Mouse (Mus musculus) neural tube, embryonic 11.5 days (tissue): ENCODE data around the gene Zcchc12. TPM values are rescaled to one million over a fixed set of nuclear protein-coding genes. Genes with fewer than 3 reads are reported as not detected.
A peak's percentile ranks its signal among the peaks of the same experiment; 100 is the strongest.

ENCODE experiments used
- ATAC-seq: fragments of 200-750 bp; cut with Nextera tagmentation; 2 replicates; pipeline ENCODE4 v1.8.0; 2017; ENCODE audit warnings: moderate number of reproducible peaks, mild to moderate bottlenecking, moderate TSS enrichment, moderate library complexity; ENCODE audit not compliant: insufficient read depth, low FRiP score, low TSS enrichment
- DNase-seq: peaks from one replicate; pipeline ENCODE4 v3.0.0-alpha.2; 2015; ENCODE audit warnings: low spot score
- H3K27ac ChIP-seq: fragments of 300-500 bp; sonication (generic); 2 replicates; pipeline ENCODE4 v1.5.1; 2014; ENCODE audit warnings: low read depth, mild to moderate bottlenecking, low read length
- H3K27me3 ChIP-seq: fragments of 300-500 bp; sonication (generic); 2 replicates; pipeline ENCODE4 v1.6.1; 2014; ENCODE audit warnings: mild to moderate bottlenecking, low read length, mixed read lengths; ENCODE audit not compliant: control insufficient read depth, insufficient read depth
- H3K36me3 ChIP-seq: fragments of 300-500 bp; sonication (generic); 2 replicates; pipeline ENCODE4 v1.6.1; 2014; ENCODE audit warnings: mild to moderate bottlenecking, low read length, moderate library complexity, mixed read lengths; ENCODE audit not compliant: control insufficient read depth, insufficient read depth
- H3K4me1 ChIP-seq: fragments of 300-500 bp; sonication (generic); 2 replicates; pipeline ENCODE4 v1.6.1; 2014; ENCODE audit warnings: low read length, mixed read lengths; ENCODE audit not compliant: control insufficient read depth, insufficient read depth
- H3K4me2 ChIP-seq: fragments of 300-500 bp; sonication (generic); 2 replicates; pipeline ENCODE4 v1.6.1; 2014; ENCODE audit warnings: low read depth, mild to moderate bottlenecking, moderate library complexity
- H3K4me3 ChIP-seq: fragments of 300-500 bp; sonication (generic); 2 replicates; pipeline ENCODE4 v1.5.1; 2014; ENCODE audit warnings: low read depth, low read length
- H3K9ac ChIP-seq: fragments of 300-500 bp; sonication (generic); 2 replicates; pipeline ENCODE4 v1.6.1; 2014; ENCODE audit warnings: mild to moderate bottlenecking, low read length
- H3K9me3 ChIP-seq: fragments of 300-500 bp; sonication (generic); 2 replicates; pipeline ENCODE4 v1.6.1; 2016; ENCODE audit warnings: low read length; ENCODE audit not compliant: control insufficient read depth
- WGBS: fragments of 180-500 bp; shearing (Covaris S2); extraction: QIAGEN DNeasy Blood & Tissue Kit; methylation state at CpG from one replicate; pipeline ENCODE4 v1.1.7; 2014; 5-methylcytosine and 5-hydroxymethylcytosine counted together
- polyA plus RNA-seq: library from polyadenylated mRNA; unstranded; fragments of >200 nt; fragmentation: Nextera tagmentation; extraction: Ambion mirVana; gene quantifications from 2 replicates; pipeline ENCODE4 v1.2.1, GENCODE M21; 2014

Zcchc12 gene
- 12.0 and 13.6 TPM in 2 replicates for polyA plus RNA-seq

DNA sequence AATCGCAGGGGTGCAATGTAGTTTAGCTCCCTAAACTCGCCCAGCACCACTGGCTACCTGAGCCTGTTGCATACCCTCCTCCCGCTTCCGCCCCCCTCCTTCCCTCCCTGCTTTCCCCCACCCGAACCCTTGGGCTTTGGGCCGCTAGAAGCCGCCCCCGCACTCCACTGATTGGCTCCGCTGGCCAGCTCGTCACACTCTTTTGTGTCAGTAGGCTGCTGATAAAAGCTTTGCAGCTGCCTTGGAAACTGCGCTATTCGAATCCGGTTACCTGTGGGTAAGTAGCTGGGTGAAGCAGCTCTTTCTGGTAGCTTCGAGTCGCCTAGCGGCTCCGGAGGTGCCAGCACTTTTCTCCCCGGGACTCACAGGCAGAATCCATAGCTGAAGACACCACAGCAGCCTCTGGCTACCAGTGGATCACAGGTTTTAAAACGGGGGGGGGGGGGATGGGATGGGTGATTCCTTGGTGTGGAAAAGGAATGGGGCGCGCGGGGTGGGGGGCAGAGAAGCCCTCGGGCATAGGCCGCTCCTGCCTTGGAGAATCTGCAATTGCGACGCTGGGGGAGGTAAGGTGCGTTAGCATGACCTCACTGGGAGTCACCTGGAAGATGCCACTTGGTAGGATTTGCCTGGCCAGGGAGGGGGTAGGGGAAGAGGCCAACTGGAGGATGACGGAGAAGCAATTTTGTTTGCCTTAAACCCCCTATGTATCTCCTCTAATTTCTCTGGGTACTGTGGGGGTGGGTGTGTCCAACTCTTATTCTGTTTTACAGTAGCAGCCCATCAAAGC, at the start of gene Zcchc12:
Gene Zcchc12 (plus strand): TSS at position 169 of the 790 bp plus-strand sequence.
- peak within 1 kb of the TSS; percentile 39 for H3K4me2 ChIP-seq
- no peaks in the 10 kb centered on the region for H3K36me3 ChIP-seq
- WGBS, result 18% methylated on average over 26 of the region's 28 CpGs
- H3K4me3 ChIP-seq, result peak within 1 kb of the TSS; percentile 22
- H3K9ac ChIP-seq, result no peak within 1 kb of the TSS
- peak; percentile 49; the same call in 1 of the 2 replicates for ATAC-seq
- H3K27ac ChIP-seq, result no peak within 1 kb of the TSS
- no peaks in the 10 kb centered on the region for H3K9me3 ChIP-seq
- H3K27me3 ChIP-seq, result no peaks in the 10 kb centered on the region
- peak; percentile 18 for DNase-seq
- no peaks in the 10 kb centered on the region for H3K4me1 ChIP-seq

DNA sequence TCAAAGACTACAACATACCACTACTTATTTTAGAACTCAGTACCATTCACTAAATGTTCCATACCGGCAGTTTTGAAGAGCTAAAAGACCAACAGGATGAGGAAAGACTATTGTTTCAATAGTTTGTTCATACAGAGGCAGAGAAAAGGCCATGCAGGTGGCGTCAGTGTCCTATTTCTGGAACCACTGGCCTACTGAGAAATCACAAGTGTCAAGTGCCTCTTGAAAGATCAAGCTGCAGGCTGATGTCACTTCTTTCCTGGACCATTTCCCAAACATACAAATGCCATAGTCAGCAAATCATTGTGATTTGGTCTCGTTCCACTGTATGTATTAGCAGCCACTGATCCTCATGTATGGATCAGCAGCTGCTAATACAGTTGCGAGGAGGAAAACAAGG, 49.0 kb upstream of the Zcchc12 start:
- H3K9me3 ChIP-seq, result no peaks in the 10 kb centered on the region
- ATAC-seq, result no peak
- no peak overlapping the region for H3K4me2 ChIP-seq
- no peak overlapping the region for H3K9ac ChIP-seq
- H3K36me3 ChIP-seq, result no peaks in the 10 kb centered on the region
- no peaks in the 10 kb centered on the region for H3K4me1 ChIP-seq
- H3K27me3 ChIP-seq, result no peaks in the 10 kb centered on the region
- WGBS, result 74% methylated on average over 4 of the region's 4 CpGs
- H3K4me3 ChIP-seq, result no peak overlapping the region
- DNase-seq, result no peak
- no peak overlapping the region for H3K27ac ChIP-seq

DNA sequence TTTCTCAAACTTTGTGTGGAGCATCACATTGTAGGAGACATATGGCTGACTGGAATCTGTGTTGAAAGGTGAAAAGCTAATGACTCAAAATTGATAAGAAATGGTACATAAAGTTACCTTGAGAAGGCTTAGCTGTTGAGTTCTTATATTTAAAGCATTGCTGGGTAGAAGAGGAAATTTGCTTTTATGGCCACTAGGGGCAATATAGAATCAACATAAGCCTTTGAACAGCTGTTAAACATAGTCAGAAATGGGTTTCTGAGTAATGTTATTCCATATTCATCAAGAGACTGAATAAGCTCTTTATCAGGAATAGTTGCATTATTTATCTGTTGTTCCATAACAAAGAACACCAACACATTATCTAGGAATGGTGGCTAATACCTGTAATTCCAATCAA, 45.6 kb upstream of the Zcchc12 start:
- no peak for ATAC-seq
- DNase-seq, result no peak
- Histone ChIP-seq H3K4me2 (no peak overlapping the region), H3K9me3 (no peaks in the 10 kb centered on the region), H3K9ac (no peak overlapping the region), H3K4me1 (no peaks in the 10 kb centered on the region), H3K4me3 (no peak overlapping the region), H3K27ac (no peak overlapping the region), H3K27me3 (no peaks in the 10 kb centered on the region), H3K36me3 (no peaks in the 10 kb centered on the region)

DNA sequence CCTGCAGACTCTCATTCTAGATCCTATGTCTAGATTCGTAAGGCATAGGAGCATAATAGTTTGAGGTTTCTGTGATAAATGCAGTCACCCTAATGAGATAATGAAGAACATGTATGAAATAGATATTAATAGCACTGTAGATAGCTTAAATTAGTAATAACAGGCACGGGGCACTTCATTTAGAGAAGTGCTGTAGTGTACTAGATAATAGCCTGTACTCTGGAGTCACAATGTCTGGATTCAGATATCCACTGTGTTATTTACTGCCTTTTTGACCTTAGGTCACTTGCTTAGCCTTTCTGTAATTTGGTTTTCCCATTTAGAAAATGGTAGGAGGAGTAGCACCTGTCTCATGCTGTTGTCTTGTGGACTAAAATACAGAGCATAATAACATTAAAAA, 39.0 kb upstream of the Zcchc12 start:
- WGBS, result 79% methylated on average over 2 of the region's 2 CpGs
- no peak overlapping the region for H3K27ac ChIP-seq
- DNase-seq (no peak), ATAC-seq (no peak)
- H3K9me3 ChIP-seq, result no peaks in the 10 kb centered on the region
- H3K4me3 ChIP-seq, result no peak overlapping the region
- H3K36me3 ChIP-seq, result no peaks in the 10 kb centered on the region
- no peak overlapping the region for H3K4me2 ChIP-seq
- H3K27me3 ChIP-seq, result no peaks in the 10 kb centered on the region
- no peaks in the 10 kb centered on the region for H3K4me1 ChIP-seq
- no peak overlapping the region for H3K9ac ChIP-seq

GRCm38 (mm10) chrX:36161567-36161966, 34.1 kb upstream of the Zcchc12 start:
- no peak for DNase-seq
- no peak overlapping the region for H3K9ac ChIP-seq
- H3K4me3 ChIP-seq, result no peak overlapping the region
- no peak overlapping the region for H3K4me2 ChIP-seq
- H3K27ac ChIP-seq, result no peak overlapping the region
- 28% methylated on average over 4 of the region's 4 CpGs for WGBS
- ATAC-seq, result no peak
- H3K36me3 ChIP-seq, result no peaks in the 10 kb centered on the region
- no peaks in the 10 kb centered on the region for H3K27me3 ChIP-seq
- no peaks in the 10 kb centered on the region for H3K4me1 ChIP-seq
- H3K9me3 ChIP-seq, result no peaks in the 10 kb centered on the region

- ATAC-seq (no peak), DNase-seq (peak; percentile 36)
- H3K27ac ChIP-seq, result no peak overlapping the region
- no peaks in the 10 kb centered on the region for H3K27me3 ChIP-seq
- no peak overlapping the region for H3K4me3 ChIP-seq
- H3K9ac ChIP-seq, result no peak overlapping the region
- H3K4me2 ChIP-seq, result no peak overlapping the region
- H3K9me3 ChIP-seq, result no peaks in the 10 kb centered on the region
- H3K4me1 ChIP-seq, result no peaks in the 10 kb centered on the region
- H3K36me3 ChIP-seq, result no peaks in the 10 kb centered on the region
These were observed 12.1 kb upstream of the Zcchc12 start for GRCm38 (mm10) chrX:36183625-36184024.

DNA sequence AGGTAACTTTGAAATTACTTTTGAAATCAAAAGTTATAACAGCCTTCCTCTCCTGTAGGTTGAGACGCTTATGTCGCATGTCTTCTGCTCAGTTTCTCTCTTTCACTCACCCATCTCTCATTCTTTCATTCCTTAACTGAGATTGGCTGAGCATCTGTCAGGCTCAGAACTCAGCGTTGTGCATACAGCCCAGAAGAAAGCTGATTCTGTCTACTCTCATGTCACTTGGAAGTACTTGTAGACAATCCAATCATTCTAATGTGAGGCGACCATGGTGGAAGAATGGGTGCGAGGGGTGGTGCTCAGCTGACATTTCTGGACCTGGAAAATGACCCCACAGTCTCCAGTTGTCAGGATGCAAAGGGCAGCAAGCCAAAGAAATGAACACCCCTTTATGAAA, 9.7 kb upstream of the Zcchc12 start:
- Histone ChIP-seq H3K4me2 (no peak overlapping the region), H3K27ac (no peak overlapping the region), H3K36me3 (no peaks in the 10 kb centered on the region), H3K4me3 (no peak overlapping the region), H3K4me1 (no peaks in the 10 kb centered on the region), H3K27me3 (no peaks in the 10 kb centered on the region), H3K9ac (no peak overlapping the region), H3K9me3 (no peaks in the 10 kb centered on the region)
- no peak for DNase-seq
- no peak for ATAC-seq
- WGBS, result 73% methylated on average over 5 of the region's 5 CpGs

GRCm38 (mm10) chrX:36186443-36186842, 9.3 kb upstream of the Zcchc12 start:
- H3K27me3 ChIP-seq, result no peaks in the 10 kb centered on the region
- 59% methylated on average over 6 of the region's 6 CpGs for WGBS
- no peak for DNase-seq

DNA sequence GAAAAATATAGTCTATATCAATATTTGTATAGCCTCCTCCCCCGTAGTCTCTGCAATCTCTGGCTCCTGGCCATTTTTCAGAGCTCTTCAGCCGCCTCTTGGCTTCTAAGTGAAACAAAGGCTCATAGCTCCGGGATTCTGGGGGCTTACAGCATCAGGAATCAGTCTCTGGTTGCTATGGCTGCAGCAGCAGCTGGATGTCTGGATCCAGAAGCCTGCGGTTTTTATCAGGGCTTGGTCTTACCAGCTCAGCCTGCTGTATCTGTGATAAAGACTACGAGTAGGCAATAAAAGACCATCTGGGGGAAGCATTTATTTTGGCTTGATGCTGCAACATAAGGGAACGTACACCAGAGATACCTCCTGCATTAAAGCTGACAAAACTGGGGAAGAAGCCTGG, 1.8 kb upstream of the Zcchc12 start:
- no peak overlapping the region for H3K27ac ChIP-seq
- no peak overlapping the region for H3K4me2 ChIP-seq
- peak; percentile 19 for DNase-seq
- H3K27me3 ChIP-seq, result no peaks in the 10 kb centered on the region
- no peaks in the 10 kb centered on the region for H3K9me3 ChIP-seq
- H3K36me3 ChIP-seq, result no peaks in the 10 kb centered on the region
- 37% methylated on average over 6 of the region's 6 CpGs for WGBS
- no peak overlapping the region for H3K9ac ChIP-seq
- H3K4me3 ChIP-seq, result no peak overlapping the region
- no peaks in the 10 kb centered on the region for H3K4me1 ChIP-seq
- no peak for ATAC-seq

More at GRCm38 (mm10) chrX:36186443-36186842, 9.3 kb upstream of the Zcchc12 start:
- Histone ChIP-seq H3K4me1 (no peaks in the 10 kb centered on the region), H3K4me2 (no peak overlapping the region), H3K4me3 (no peak overlapping the region), H3K36me3 (no peaks in the 10 kb centered on the region), H3K27ac (no peak overlapping the region), H3K9me3 (no peaks in the 10 kb centered on the region), H3K9ac (no peak overlapping the region)
- no peak for ATAC-seq
